Mouse (Mus musculus) embryonic stem cell, embryonic (primary cell): ENCODE results near the gene Zfp985.
"Not testable (repeated sequence)": the region's sequence is repeated elsewhere in the genome, so short reads cannot be mapped to it uniquely, and the experiment has no call there.

Experiments used
- CTCF ChIA-PET, 4 experiments: fragments of 300-600 bp in 2 of 4; fragments of 350-600 bp in 2 of 4; sonication (Branson Sonifier 250); formaldehyde crosslinking; loops; one replicate each; lab custom pipeline; 2022; ENCODE audit warnings: inconsistent platforms in 2 of 4; lab: Charles Lee
- POLR2A ChIA-PET, 4 experiments: fragments of 300-600 bp in 2 of 4; fragments of 350-600 bp in 2 of 4; sonication (Branson Sonifier 250); formaldehyde crosslinking; loops; one replicate each; lab custom pipeline; 2022; ENCODE audit warnings: antibody characterized with exemption in 4 of 4, inconsistent platforms in 1 of 4; lab: Charles Lee

Zfp985 gene

DNA sequence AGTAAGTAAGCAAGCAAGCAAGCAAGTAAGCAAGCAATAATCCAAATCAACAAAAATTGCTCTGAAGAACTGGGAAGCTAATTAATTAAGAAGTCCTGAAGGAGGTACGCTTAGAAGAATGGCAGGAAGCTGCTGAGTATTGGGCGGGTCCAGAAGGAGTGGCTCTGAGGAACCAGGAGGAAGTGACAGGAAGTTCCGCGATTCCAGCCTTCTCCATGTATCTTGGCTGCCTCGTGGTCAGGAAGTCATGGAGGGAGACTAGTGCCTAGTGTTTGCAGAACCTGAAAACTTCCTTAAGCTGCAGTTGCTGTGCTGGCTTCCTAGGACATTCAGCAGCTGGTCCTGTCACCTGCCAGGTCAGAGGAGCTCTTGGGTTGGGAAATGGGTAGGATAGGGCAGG lies at the start of gene Zfp985:
Zfp985 (plus strand) TSS at position 207 of the 400 bp plus-strand sequence.
- ChIA-PET POLR2A (interaction anchor here in 1 of 4 experiments (1.1 to 1.7 kb wide), 4 partner anchors 17 to 104 kb away, joined by 4 to 6 read pairs (median 4); no protein-coding TSS in a partner anchor), CTCF (interaction anchor here in 1 of 4 experiments (0.7 kb wide), 1 partner anchor 261 kb away, joined by 4 read pairs; no protein-coding TSS in a partner anchor)

DNA sequence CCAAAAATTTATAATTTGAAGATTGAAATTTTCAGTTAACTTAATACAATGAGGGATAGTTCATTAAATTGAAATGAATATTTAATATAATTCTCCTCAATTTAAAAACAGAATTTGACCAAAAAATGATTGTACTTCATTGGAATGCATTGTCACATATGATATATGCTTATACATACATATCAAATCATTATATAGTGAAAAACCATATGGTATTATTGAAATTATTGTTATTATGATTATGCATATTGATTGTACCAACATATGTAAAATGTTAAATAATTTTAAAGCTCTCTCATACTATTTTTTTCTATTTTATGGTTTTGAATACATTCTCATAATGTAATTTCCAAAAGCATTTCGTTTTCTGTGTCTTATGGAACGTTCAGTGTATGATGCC lies 43.9 kb upstream of the Zfp985 start:
- CTCF ChIA-PET: no interaction called here
- POLR2A ChIA-PET: interaction anchor here in 1 of 4 experiments (1.0 to 2.0 kb wide), 4 partner anchors 10 to 44 kb away, joined by 3 to 4 read pairs (median 4); partner anchors contain the start of gene Zfp985

- ChIA-PET POLR2A (interaction anchor here in 3 of 4 experiments (0.7 to 2.6 kb wide), 9 partner anchors 10 to 1961 kb away, joined by 3 to 71 read pairs (median 4); no protein-coding TSS in a partner anchor), CTCF (interaction anchor here in 2 of 4 experiments (0.6 to 1.4 kb wide), 5 partner anchors 12 to 1961 kb away, joined by 3 to 6 read pairs (median 3); no protein-coding TSS in a partner anchor)
Observed at GRCm38 (mm10) chr4:147518981-147519380, 34.1 kb upstream of the Zfp985 start.

GRCm38 (mm10) chr4:147520100-147520499 lies 33.0 kb upstream of the Zfp985 start:
- ChIA-PET CTCF (interaction anchor here in 2 of 4 experiments (1.0 to 1.7 kb wide), 3 partner anchors 1960 to 1961 kb away, joined by 6 to 23 read pairs (median 9); no protein-coding TSS in a partner anchor), POLR2A (interaction anchor here in 3 of 4 experiments (0.7 to 2.6 kb wide), 7 partner anchors 11 to 1961 kb away, joined by 3 to 71 read pairs (median 5); no protein-coding TSS in a partner anchor)

DNA sequence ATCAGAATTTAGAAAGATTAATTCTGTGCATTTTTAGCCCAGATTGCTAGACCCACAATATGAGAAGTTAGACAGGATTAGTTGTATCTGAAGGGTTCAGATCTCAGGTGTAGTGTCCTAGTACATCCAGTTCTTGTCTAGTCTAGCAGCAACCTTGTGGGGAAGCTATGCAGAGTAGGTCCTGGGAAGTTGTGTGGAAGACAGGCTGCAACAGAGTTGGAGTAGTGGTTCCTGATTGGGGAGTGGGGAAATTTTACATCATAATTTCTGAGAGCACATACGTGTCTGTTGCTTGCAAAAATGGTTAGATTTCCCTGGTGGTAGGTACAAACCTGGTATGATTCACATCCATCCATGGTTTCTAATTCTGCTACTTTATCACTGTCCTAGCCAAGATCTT lies 28.0 kb upstream of the Zfp985 start:
- POLR2A ChIA-PET: interaction anchor here in 1 of 4 experiments (0.9 kb wide), 1 partner anchor 1961 kb away, joined by 3 read pairs; no protein-coding TSS in a partner anchor
- CTCF ChIA-PET: no interaction called here

GRCm38 (mm10) chr4:147530366-147530765 lies 22.7 kb upstream of the Zfp985 start:
- POLR2A ChIA-PET: no interaction called here
- CTCF ChIA-PET: interaction anchor here in 2 of 4 experiments (0.6 to 1.5 kb wide), 2 partner anchors 12 to 85 kb away, joined by 3 read pairs; no protein-coding TSS in a partner anchor

- CTCF ChIA-PET: not testable (repeated sequence)
Observed at GRCm38 (mm10) chr4:147535916-147536315, 17.2 kb upstream of the Zfp985 start.

GRCm38 (mm10) chr4:147537702-147538101 lies 15.4 kb upstream of the Zfp985 start:
- POLR2A ChIA-PET: no interaction called here
- CTCF ChIA-PET: no interaction called here

More at GRCm38 (mm10) chr4:147535916-147536315, 17.2 kb upstream of the Zfp985 start:
- POLR2A ChIA-PET: interaction anchor here in 1 of 4 experiments (1.1 kb wide), 1 partner anchor 18 kb away, joined by 5 read pairs; the partner anchor contains the start of gene Zfp985

- POLR2A ChIA-PET, CTCF ChIA-PET: not testable (repeated sequence)
Observed at GRCm38 (mm10) chr4:147539918-147540317, 13.2 kb upstream of the Zfp985 start, which contains the start of gene Gm16503. Gene Gm16503, plus strand, starts transcription at chr4:147540218.

DNA sequence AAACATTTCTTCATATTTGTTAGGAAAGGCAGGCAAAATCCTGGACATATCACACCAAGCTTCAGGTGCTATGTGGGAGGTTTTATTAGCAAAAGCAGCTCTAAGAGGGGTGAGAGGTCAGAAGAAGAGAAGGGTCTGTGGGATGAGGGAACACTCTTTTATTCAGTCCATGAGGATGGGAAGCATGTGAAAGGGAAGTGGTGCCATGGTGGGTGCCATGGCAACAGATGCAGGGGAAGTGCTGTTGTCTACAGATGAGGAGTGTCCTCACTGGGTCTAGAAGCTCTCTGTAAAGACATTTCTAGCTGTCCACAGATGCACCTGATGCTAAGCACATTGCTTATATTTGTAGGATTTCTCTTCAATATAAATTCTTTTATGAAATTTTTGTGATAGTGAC lies 12.0 kb upstream of the Zfp985 start:
- ChIA-PET POLR2A (no interaction called here), CTCF (no interaction called here)

DNA sequence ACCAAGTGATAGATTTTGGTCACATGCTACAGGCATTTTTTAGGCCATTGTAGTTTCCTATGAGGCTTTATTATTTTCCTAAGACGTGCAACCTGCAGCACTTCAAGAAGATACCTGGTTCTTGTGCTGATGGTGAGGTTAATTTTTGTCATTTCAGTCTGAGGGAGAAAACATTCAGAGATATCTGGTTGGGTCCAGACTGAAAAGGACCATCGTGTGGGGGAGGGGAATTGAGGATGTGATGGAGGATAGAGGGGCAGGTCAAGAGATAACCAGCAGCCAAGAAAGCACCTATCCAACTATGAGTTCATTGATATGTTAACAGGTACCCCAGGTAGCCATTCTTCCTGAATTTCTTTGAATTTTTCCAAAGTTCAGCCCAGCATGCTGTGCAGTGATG lies 1.3 kb downstream of the Zfp985 start:
- CTCF ChIA-PET: not testable (repeated sequence)
- POLR2A ChIA-PET: interaction anchor here in 1 of 4 experiments (1.7 kb wide), 1 partner anchor 19 kb away, joined by 5 read pairs; no protein-coding TSS in a partner anchor

DNA sequence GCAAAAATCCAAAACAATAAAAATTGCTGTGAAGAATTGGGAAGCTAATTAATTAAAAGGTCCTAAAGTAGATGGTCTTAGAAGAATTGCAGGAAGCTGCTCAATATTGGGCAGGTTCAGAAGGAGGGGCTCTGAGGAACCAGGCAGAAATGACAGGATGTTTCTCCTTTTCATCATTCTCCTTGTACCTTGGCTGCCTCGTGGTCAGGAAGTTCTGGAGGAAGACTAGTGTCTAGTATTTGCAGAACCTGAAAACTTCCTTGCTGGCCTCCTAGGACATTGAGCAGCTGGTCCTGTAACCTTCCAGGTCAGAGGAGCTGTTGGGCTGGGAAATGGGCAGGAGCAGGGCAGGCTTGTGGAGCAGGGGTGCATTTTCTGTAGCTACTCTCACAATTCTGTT lies 3.8 kb downstream of the Zfp985 start:
- POLR2A ChIA-PET: interaction anchor here in 1 of 4 experiments (1.4 kb wide), 1 partner anchor 23 kb away, joined by 4 read pairs; no protein-coding TSS in a partner anchor
- CTCF ChIA-PET: not testable (repeated sequence)

DNA sequence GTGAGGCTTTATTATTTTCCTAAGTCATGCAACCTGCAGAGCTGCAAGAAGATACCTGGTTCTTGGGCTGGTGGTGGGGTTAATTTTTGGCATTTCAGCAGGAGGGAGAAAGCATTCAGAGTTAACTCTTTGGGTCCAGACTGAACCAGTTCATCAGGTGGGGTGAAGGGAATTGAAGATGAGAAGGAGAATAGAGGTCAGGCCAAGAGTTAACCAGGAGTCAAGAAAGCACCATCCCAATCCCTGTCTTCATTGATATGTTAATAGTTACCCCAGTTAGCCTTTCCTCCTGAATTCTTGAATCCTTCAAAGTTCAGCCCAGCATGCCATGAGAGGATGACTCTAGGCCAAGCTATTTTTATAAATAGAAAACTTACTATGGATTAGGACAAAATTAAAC lies 4.9 kb downstream of the Zfp985 start:
- POLR2A ChIA-PET: interaction anchor here in 2 of 4 experiments (0.6 to 1.4 kb wide), 2 partner anchors 24 to 63 kb away, joined by 3 to 4 read pairs; no protein-coding TSS in a partner anchor
- CTCF ChIA-PET: not testable (repeated sequence)

- POLR2A ChIA-PET: interaction anchor here in 1 of 4 experiments (1.2 kb wide), 1 partner anchor 51 kb away, joined by 3 read pairs; no protein-coding TSS in a partner anchor
- CTCF ChIA-PET: not testable (repeated sequence)
Observed at GRCm38 (mm10) chr4:147559096-147559495, 6.0 kb downstream of the Zfp985 start.

DNA sequence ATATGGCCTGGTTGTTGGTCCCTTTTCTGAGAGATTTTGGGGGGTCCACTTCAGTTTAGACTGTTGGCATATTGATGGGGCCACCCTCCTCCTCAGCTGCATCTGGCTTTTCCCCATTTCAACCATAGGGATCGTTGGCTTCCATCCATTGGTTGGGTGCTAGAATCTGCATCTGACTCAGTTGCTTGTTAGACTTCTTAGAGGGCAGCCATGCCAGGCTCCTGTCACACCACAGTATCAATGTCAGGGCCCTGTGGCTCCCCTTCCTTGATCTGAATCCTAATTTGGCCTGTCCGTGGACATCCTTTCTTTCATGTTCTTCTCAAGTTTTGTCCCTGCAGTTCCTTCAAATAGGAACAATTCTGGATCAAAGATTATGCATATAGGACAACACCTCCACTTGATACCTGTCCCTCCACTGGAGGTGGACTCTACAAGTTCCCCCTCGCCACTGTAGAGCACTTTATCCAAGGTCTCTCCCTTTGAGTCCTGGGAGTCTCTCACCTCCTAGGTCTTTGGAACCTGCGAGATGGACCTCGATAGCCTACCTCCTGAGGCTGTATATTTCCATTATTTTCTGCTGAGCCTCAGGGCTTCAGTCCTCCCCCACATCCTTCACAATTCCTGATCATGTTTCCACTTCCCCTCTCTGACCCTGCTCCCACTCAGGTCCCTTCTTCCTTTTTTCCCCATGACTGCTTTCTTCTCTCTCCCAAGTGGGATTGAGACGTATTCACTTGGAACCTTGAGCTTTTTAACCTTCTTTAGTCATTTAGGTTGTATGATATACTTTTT lies 12.5 kb downstream of the Zfp985 start:
- ChIA-PET POLR2A (no interaction called here), CTCF (no interaction called here)

DNA sequence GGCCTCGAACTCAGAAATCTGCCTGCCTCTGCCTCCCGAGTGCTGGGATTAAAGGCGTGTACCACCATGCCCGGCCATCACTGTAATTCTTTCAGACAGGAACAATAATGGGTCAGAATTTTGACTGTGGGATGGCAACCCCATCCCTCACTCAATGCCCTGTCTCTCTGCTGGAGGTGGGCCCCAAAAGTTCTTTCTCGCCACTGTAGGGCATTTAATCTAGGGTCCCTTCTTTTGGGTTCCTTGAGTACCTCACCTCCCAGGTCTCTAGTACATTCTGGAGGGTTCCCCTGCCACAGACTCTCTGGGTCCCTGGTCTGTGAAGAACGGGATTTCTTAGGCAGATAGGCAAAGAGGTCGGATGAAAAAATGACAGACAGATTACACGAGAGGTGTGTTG lies 18.1 kb downstream of the Zfp985 start:
- CTCF ChIA-PET: not testable (repeated sequence)

DNA sequence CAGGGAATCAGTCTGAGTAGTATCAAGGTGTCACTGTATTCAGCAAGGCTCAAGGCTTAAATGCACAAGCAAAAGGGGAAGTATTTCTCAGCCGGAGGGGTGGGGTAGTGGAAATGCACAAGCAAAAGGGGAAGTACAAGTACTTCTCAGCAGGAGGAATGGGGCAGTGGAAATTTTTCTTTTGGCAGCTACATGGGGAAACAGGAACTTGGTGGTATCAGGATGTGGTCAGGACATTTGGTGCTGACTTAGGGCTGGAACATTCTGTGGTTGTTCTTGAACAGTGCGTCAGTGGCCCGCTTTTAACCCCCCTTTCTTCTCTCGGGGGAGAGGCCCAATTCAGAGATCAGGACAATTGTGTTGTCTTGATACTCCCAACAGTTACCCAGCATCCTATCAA lies 26.3 kb downstream of the Zfp985 start:
- CTCF ChIA-PET, POLR2A ChIA-PET: not testable (repeated sequence)

More for the DNA sequence above, 18.1 kb downstream of the Zfp985 start:
- POLR2A ChIA-PET: not testable (repeated sequence)

DNA sequence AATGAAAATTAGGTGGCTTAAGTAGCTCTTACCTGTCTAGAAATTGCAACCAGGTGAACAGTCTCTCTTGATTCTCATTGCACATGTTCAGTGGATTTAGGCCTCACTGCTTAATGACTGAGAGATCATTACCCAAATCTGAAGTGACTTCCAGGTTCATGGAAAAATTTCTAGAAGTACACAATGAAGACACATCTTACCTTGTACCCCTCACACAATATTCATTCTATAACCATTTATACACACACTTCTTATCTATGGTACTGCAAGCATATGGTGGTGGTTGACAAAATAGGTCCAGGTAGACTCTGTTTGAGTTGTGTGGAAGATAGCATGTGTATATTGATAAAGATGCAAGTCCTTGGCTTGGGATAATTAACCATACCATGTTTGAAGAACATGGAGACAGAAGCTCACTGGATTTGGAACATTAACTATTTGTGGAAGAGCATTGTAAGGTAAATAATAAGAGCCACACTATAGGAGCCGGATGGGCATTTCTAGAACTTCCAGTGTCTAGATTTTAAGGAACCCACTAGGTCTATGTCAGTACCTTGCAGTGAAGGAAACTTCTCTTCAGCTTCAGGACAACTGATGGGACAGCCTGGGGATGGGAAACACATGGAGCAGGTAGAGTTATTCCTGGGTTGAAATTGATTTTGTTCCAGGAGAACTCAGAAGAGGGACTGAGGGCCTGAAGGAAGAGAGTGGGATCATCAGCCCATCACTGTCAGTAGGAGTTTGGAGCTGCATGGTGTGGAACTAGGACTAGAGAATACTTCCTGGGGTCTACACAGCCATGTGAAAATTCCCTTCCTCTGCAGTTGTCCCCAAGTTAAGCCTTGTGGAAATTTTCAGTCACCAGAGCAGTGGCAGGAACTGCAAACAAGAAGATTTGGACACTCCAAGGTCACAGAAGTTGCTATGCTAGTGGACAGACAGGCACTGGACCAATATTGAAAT lies 33.7 kb downstream of the Zfp985 start:
- CTCF ChIA-PET: no interaction called here
- POLR2A ChIA-PET: interaction anchor here in 2 of 4 experiments (0.9 to 1.5 kb wide), 5 partner anchors 9 to 68 kb away, joined by 3 to 9 read pairs (median 4); no protein-coding TSS in a partner anchor
